Mouse (Mus musculus) ES-E14 (cell line): ENCODE results near the gene Vwa5b2.

ENCODE experiments used
- MAFK ChIP-seq: IDR thresholded peaks from 2 replicates; pipeline ENCODE4 v1.6.1; 2014; ENCODE audit warnings: mild to moderate bottlenecking, low read depth, low read length, inconsistent platforms; ENCODE audit not compliant: insufficient read depth
- ZNF384 ChIP-seq: IDR thresholded peaks from 2 replicates; pipeline ENCODE4 v1.6.1; 2012; ENCODE audit warnings: low read depth, low read length, inconsistent platforms

DNA sequence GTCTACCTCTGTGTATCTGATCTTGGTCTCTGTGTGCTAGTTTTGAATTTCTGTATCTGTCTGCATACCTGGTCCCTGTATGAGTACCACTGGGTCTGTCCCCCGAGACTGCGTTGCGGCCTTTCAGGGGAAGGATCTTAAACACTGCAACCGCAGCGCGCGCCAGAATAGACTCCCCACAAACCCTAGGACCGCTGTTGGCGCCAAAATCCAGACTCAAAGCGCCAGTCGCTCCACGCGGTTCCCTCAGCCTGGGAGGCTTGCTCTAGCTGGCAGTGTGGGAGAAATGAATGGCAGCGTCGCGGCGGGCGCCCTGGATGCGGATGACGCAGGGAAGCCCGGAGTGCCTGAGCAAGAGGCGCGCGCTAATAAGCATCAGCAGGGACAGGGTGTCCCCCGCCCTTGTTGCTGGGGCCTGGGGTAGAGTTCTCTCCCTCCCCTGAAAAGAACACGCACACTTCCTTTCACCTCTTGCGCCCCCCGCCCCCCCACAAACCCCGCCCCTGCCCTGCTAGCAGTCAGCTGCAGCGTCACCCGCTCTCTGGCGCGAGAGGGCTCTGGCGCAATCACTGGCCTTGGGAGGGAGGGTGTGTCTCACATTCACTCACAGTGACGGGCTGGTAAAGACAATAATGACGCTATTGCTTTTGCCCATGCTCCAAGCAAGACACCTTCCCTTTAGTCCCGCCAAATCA, 32.9 kb downstream of the Vwa5b2 start:
- no peak for TF ChIP-seq MAFK
- no peak for TF ChIP-seq ZNF384
